Mouse (Mus musculus): Measurements from ENCODE around the gene Stk32c. TPM values are rescaled to one million over a fixed set of nuclear protein-coding genes. Genes with fewer than 3 reads are reported as not detected.

Gene Stk32c
- total RNA-seq, 4 experiments from 2014 or later: 81.3 to 94.0 (median 88.8) TPM

- no peak for DNase-seq (ENCODE audit: low spot score in 2 of 2)
Observed at GRCm38 (mm10) chr7:139229837-139230236, 16.7 kb upstream of the Stk32c start.

- no peak for DNase-seq (ENCODE audit: low spot score in 2 of 2)
Observed at GRCm38 (mm10) chr7:139228447-139229171, 15.5 kb upstream of the Stk32c start.

GRCm38 (mm10) chr7:139226416-139226815, 13.3 kb upstream of the Stk32c start:
- DNase-seq (ENCODE audit: low spot score in 2 of 2): no peak

GRCm38 (mm10) chr7:139224725-139225124, 11.6 kb upstream of the Stk32c start:
- no peak for DNase-seq (ENCODE audit: low spot score in 2 of 2)

GRCm38 (mm10) chr7:139224070-139224469, 11.0 kb upstream of the Stk32c start:
- no peak for DNase-seq (ENCODE audit: low spot score in 2 of 2)

GRCm38 (mm10) chr7:139222341-139222740, 9.2 kb upstream of the Stk32c start:
- DNase-seq (ENCODE audit: low spot score in 2 of 2): no peak

GRCm38 (mm10) chr7:139221856-139222255, 8.7 kb upstream of the Stk32c start:
- no peak for DNase-seq (ENCODE audit: low spot score in 2 of 2)

- no peak for DNase-seq (ENCODE audit: low spot score in 2 of 2)
Observed at GRCm38 (mm10) chr7:139221072-139221471, 8.0 kb upstream of the Stk32c start.

- DNase-seq (ENCODE audit: low spot score in 2 of 2): no peak
Observed at GRCm38 (mm10) chr7:139220303-139220702, 7.2 kb upstream of the Stk32c start.

- DNase-seq (ENCODE audit: low spot score in 2 of 2): no peak
Observed at GRCm38 (mm10) chr7:139219486-139219885, 6.4 kb upstream of the Stk32c start.

- no peak for DNase-seq (ENCODE audit: low spot score in 2 of 2)
Observed at GRCm38 (mm10) chr7:139218641-139219415, 5.7 kb upstream of the Stk32c start.

- DNase-seq (ENCODE audit: low spot score in 2 of 2): no peak
Observed at GRCm38 (mm10) chr7:139217046-139217445, 3.9 kb upstream of the Stk32c start.

- DNase-seq (ENCODE audit: low spot score in 2 of 2): no peak
Observed at GRCm38 (mm10) chr7:139216464-139216863, 3.4 kb upstream of the Stk32c start.

- no peak for DNase-seq (ENCODE audit: low spot score in 2 of 2)
Observed at GRCm38 (mm10) chr7:139215946-139216345, 2.8 kb upstream of the Stk32c start.

- no peak for DNase-seq (ENCODE audit: low spot score in 2 of 2)
Observed at GRCm38 (mm10) chr7:139215516-139215915, 2.4 kb upstream of the Stk32c start.

GRCm38 (mm10) chr7:139214596-139215340, 1.7 kb upstream of the Stk32c start:
- no peak for DNase-seq (ENCODE audit: low spot score in 2 of 2)

- DNase-seq (ENCODE audit: low spot score in 2 of 2): no peak
Observed at GRCm38 (mm10) chr7:139214160-139214559, 1.1 kb upstream of the Stk32c start.

GRCm38 (mm10) chr7:139213751-139214150, 644 bp upstream of the Stk32c start:
- DNase-seq (ENCODE audit: low spot score in 2 of 2): no peak

- DNase-seq (ENCODE audit: low spot score in 2 of 2): no peak
Observed at GRCm38 (mm10) chr7:139211761-139212160, 1.3 kb downstream of the Stk32c start.

- no peak for DNase-seq (ENCODE audit: low spot score in 2 of 2)
Observed at GRCm38 (mm10) chr7:139208773-139209095, 4.4 kb downstream of the Stk32c start.

- DNase-seq (ENCODE audit: low spot score in 2 of 2): no peak
Observed at GRCm38 (mm10) chr7:139208023-139208772, 4.9 kb downstream of the Stk32c start.

Data from layer of hippocampus, adult 8-10 months (tissue).